Mouse (Mus musculus): ENCODE results near the gene Macrod2.

Macrod2 gene

DNA sequence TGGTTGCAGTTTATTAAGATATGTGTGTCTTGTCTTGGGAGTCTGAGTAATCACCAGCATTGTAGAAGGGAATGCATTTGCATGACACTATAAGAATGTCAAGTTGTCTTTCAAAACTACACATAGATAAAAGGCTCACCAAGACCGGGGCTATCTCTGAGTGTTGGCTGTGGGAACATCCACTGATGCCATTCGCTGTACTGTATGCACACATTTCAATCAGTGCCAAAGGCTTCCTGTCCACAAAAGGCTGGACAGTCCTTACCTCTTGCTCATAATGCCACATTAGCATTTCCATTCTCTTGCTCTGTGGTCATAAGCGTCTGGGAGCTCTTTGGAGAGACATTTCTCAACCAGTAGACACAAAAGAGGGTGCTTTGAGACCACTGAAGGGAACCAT, 1713.8 kb downstream of the Macrod2 start:
- no peak for DNase-seq

DNA sequence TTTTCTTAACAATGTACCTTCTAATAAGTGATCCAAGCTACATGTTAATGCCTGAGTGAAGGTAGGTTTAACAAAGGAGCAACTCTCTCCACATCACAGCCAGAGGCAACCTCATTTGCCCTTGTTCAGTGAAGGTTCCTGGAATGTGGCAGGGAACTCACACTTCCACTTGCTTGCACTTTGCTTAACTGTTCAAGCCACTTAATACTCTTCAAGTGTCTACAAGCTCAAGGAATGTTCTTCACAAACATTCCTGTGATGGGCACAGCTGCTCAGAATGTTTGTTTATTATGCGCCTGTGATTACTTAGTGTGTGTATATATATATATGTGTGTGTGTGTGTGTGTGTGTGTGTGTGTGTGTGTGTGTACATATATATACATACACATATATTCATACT, 1721.5 kb downstream of the Macrod2 start:
- DNase-seq = no peak

DNA sequence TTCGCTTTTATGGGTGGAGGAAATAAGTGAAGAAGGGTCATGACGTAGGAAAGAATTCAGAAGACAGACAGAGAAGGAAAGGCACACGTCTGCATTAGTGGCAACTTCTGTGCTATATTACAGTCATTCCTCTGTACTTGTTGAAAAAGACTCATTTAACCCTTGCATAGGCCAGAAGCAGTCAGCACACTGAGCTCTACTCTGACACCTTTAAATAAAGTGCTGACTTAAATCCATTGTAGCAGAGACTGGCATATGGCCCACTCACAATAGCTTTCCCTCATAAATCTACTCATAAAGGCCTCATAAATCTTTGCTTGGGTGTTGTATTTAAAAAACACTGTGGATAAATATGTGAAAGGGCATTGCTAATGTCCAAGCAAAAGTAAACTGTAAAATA, 1733.0 kb downstream of the Macrod2 start:
- no peak for DNase-seq

- no peak for DNase-seq
Observed at GRCm38 (mm10) chr2:142129166-142129565, 1734.1 kb downstream of the Macrod2 start.

DNA sequence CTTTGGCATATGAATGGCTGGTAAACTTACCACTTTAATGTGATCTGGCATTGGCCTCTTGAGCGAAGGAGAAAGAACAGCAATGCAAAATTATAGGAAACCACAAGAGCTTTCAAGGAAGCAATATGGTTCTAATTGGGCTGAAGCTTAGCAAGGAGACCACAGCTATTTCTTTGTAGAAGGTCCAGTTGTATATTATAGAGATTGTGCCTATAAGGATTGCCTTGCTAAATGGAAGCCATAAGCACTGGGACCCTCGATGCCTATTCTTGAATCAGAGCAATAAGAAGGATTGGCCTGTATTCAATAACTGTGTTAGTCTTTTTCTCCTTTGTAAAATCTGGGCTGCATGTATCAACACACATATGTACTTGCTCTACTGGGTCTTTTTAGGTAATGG, 1754.2 kb downstream of the Macrod2 start:
- DNase-seq = no peak

DNA sequence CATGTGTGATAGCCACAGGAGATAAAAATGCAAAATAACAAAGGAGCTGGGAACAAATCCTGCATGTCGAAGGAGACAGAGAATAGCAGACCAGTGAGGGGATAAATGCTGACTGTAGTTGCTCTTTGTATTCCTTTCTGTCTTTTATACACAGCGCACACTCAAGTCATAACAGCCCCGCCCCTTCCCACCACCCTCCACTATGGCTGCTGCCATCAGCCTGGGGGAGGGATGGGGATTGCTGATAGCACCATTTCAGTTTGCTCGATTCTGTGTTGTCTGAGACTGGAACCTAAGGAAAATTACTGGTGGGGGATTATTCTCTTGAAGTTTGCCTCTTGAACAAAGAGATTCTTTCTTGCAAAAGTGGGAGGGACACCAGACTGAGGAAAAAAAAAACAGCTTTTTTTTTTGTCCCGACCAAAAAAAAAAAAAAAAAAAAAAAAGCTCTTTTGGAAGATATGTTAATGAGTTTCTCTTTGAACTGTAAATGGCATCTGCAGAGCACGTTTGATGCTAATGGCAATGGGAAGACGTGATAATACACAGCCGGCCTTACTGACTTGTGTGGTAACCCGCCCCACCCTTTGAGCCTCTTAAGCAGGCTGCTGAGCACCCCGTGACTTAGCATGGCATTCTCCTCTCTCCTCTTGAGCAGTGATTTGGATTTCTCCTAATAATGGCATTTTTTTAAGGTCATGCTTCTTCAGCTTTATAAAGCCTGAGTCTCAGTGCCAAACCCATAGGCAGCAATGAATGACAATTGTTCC, 1768.6 kb downstream of the Macrod2 start:
- no peak for DNase-seq

- no peak for DNase-seq
Observed at GRCm38 (mm10) chr2:142169649-142170048, 1774.5 kb downstream of the Macrod2 start.

- DNase-seq = no peak
Observed at GRCm38 (mm10) chr2:142172706-142173105, 1777.6 kb downstream of the Macrod2 start.

- DNase-seq = no peak
Observed at GRCm38 (mm10) chr2:142174039-142174438, 1778.9 kb downstream of the Macrod2 start.

DNA sequence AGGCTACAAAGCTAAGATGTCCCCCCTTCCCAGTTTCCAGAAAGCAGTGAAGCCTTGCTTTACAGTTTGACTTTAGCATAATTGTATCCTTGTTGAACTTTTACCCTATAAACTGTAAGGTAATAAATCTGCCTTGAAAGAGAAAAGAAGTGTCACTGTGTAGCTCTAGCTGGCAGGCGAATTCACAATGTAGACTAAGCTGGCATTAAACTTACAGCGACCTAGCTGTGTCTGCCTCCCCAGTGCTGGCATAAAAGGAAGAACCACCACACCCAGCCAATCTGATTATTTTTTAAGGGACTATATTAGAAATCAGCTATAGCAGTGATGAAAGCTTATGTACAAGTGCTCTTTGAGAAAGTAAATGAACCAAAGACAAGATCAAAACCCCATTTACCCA, 1791.8 kb downstream of the Macrod2 start:
- no peak for DNase-seq

- DNase-seq = no peak
Observed at GRCm38 (mm10) chr2:142187428-142187827, 1792.3 kb downstream of the Macrod2 start.

DNA sequence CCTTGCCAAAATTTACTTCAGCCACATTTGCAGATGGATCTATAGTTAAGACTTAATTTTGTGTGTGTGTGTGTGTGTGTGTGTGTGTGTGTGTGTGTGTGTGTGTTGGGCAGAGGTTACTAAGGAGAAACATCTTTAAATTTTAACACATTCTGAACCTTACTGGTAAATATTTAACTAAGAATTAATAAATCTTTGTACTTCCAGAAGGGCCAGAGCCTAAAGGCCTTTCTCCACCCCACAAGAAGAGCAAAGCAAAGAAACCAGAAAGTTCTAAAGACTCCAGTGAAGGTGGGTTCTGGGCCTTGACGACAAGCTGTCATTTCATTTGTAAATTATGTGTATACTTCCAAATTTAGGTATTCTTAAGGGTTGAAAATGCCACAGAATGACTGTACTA, 1822.3 kb downstream of the Macrod2 start:
- no peak for DNase-seq

DNA sequence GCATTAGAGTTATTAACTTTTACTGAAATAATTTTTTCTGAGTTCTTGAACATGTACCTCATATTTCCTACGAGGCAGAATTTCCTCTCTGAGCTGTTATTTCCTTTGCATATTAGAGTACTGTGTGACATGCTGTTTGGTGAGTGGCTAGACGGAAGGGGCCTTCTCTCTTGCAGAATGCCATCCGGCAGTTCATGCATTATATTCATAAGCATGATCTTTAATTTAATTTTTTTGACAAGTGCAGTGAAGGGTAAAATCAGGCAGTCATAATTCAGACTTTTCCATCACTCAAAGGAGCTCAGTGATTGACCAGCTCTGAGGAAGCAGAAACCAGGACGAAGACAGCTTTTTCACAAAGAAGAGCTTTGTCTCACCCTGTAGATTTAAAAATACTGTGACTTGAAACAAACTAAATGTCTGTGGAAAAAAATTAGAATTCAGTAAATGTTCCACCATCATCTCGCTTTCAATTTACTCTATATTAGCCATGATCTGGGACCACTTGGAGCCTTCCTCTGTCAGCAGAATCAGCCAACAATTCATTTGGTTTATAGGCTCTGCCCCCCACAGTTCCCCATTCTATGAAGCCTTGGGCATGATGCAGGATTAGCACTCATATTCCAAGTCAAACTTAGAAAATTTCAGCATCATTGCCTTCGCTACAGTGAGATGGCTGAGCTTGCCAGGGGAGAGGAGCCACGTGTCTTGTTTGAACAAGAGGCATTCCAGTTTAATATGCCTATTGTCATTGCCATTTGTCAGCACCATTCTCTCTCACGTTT, 1827.2 kb downstream of the Macrod2 start:
- DNase-seq = no peak

GRCm38 (mm10) chr2:142222926-142223325, 1827.8 kb downstream of the Macrod2 start:
- DNase-seq = no peak

DNA sequence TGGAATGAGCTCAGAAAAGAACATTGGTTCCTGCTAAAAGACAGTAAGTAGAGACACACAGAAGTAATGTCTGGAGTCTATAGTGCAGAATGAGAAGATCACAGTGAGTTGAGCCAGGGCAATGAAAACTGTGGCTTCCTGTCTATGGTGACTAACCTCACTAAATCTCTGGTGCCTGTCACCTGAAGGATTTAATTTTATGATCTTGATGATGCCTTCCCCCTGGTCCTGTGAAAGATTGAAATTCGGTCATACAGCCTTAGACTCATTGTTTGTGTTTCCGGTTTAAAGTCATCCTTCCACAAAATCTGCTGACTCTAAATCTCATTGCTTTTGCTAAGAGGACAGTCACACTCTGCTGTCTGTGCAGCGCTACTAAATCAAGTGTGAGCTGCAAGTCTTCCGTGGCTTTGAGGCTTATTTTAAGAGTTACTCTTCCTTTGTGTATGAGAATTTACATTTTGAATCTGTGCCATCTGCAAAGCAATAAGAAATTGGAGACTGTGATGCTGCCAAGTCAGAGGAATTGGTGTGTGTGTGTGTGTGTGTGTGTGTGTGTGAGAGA, 1836.0 kb downstream of the Macrod2 start:
- no peak for DNase-seq

GRCm38 (mm10) chr2:142232828-142233227, 1837.7 kb downstream of the Macrod2 start:
- DNase-seq = no peak

DNA sequence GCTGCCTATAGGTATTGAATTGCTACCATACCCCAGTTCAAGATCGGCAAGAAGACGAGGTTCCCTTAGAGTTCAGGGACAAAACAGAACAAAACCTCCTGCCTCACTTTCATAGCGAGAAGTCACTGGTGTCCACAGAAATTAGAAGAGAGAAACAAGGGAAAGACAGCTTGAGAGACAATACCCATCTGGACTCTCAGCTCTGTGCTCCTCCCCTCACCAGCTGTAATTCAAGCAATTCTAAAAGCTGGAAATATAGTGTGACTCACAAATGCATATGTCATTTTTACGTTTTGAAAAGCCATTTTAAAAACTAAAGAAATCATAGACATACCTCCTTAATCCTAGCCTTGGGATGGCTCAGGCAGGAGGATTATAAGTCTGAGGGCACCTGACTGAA, 1848.4 kb downstream of the Macrod2 start:
- DNase-seq = no peak

- no peak for DNase-seq
Observed at GRCm38 (mm10) chr2:142250383-142250782, 1855.3 kb downstream of the Macrod2 start.

GRCm38 (mm10) chr2:142251518-142251917, 1856.4 kb downstream of the Macrod2 start:
- no peak for DNase-seq

DNA sequence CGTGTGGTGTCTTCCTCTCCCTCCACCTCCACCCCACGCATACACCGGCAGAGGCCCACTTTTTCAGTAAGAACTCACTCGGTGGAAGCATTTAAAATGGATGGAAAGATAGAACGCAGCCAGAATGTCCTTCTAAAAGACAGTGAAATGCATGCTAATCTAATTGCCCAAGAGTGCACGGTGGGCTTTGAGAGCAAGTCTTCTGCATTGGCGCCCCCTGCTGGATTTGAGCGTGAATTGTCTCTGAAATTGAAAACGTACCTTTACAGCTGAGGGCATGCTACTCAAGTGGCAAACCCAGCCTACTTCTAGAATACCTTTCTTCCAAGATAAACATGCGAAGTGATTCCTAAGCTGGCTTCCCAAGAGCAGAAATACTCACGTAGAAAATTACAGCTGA, 1858.8 kb downstream of the Macrod2 start:
- DNase-seq = peak; percentile 5 to 7

GRCm38 (mm10) chr2:142254566-142254965, 1859.5 kb downstream of the Macrod2 start:
- no peak for DNase-seq

- DNase-seq = no peak
Observed at GRCm38 (mm10) chr2:142257501-142257900, 1862.4 kb downstream of the Macrod2 start.

DNA sequence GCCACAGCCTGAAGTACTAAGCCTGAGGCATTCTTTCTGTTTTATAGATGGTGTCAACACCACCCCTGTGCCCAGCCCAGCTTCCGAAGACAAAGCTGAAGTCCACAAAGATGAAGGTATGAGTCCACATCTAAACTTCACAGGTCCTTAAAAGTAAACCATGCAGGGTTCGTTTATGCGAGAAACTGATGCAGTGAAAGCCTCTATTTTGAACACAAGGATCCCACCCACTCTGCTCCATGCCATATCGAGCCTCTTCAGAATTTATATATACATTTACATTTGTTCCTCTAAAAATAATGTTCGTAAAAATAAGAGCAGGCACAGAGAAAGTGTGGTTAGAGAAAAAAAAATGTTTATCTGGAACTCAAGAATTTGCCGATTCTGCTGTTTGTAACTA, 1865.9 kb downstream of the Macrod2 start:
- no peak for DNase-seq

DNA sequence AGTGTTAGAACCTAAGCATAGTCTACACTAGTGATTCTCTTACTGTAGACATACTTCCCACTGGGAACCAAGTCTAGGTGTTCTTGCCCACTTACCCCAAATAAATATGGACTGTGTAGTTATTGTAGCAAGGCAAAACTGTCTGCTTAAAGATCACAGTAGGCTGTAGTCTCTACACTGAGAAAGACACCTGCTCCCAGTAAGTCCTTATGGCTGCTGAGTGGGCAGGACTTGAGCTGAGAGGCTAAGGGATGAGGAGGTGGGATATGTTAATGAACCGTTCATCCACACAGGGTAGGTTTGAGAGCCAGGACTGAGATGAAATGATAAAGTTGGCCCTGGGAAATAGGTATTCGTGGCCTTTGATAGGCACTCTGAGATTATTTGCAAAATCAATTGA, 1869.6 kb downstream of the Macrod2 start:
- no peak for DNase-seq
